Mouse (Mus musculus) stomach, postnatal 0 days (tissue): ENCODE data around the gene Pnmt. TPM values are rescaled to one million over a fixed set of nuclear protein-coding genes. Genes with fewer than 3 reads are reported as not detected.

ENCODE experiments used
- ATAC-seq: fragments of 200-750 bp; cut with Nextera tagmentation; 2 replicates; pipeline ENCODE4 v1.8.0; 2017; ENCODE audit not compliant: low FRiP score, low TSS enrichment
- DNase-seq: peaks from one replicate; pipeline ENCODE4 v3.0.0-alpha.2; 2016; ENCODE audit warnings: low spot score
- H3K27ac ChIP-seq: fragments of 300-500 bp; sonication (generic); replicated peaks from 2 replicates; pipeline ENCODE4 v1.5.1; 2014; ENCODE audit warnings: mild to moderate bottlenecking, control low read depth
- H3K27me3 ChIP-seq: fragments of 300-500 bp; sonication (generic); 2 replicates; pipeline ENCODE4 v1.6.1; 2014; ENCODE audit warnings: low read length; ENCODE audit not compliant: control insufficient read depth, insufficient read depth
- H3K36me3 ChIP-seq: fragments of 300-500 bp; sonication (generic); 2 replicates; pipeline ENCODE4 v1.6.1; 2014; ENCODE audit warnings: low read length, mixed read lengths; ENCODE audit not compliant: control insufficient read depth, insufficient read depth
- H3K4me1 ChIP-seq: fragments of 300-500 bp; sonication (generic); replicated peaks from 2 replicates; pipeline ENCODE4 v1.6.1; 2014; ENCODE audit warnings: antibody characterized with exemption; ENCODE audit not compliant: control insufficient read depth, insufficient read depth
- H3K4me2 ChIP-seq: fragments of 300-500 bp; sonication (generic); replicated peaks from 2 replicates; pipeline ENCODE4 v1.6.1; 2014; ENCODE audit warnings: low read depth, mild to moderate bottlenecking, control low read depth, moderate library complexity
- H3K4me3 ChIP-seq: fragments of 300-500 bp; sonication (generic); 2 replicates; pipeline ENCODE4 v1.5.1; 2014; ENCODE audit warnings: low read depth, low read length, control low read depth
- H3K9ac ChIP-seq: fragments of 300-500 bp; sonication (generic); 2 replicates; pipeline ENCODE4 v1.6.1; 2014; ENCODE audit warnings: mild to moderate bottlenecking, low read length, control low read depth, mixed read lengths
- H3K9me3 ChIP-seq: fragments of 300-500 bp; sonication (generic); 2 replicates; pipeline ENCODE4 v1.6.1; 2016; ENCODE audit warnings: low read length; ENCODE audit not compliant: control insufficient read depth
- CTCF ChIP-seq: IDR thresholded peaks from 2 replicates; pipeline ENCODE4 v1.5.1; 2016; ENCODE audit warnings: antibody characterized with exemption, low read depth, mild to moderate bottlenecking, moderate library complexity
- EP300 ChIP-seq: optimal IDR thresholded peaks from 2 replicates; pipeline ENCODE3; 2016; ENCODE audit warnings: antibody characterized with exemption
- WGBS: fragments of 180-500 bp; shearing (Covaris S2); extraction: QIAGEN DNeasy Blood & Tissue Kit; methylation state at CpG from one replicate; pipeline ENCODE4 v1.1.7; 2014; 5-methylcytosine and 5-hydroxymethylcytosine counted together
- polyA plus RNA-seq: library from polyadenylated mRNA; unstranded; fragments of >200 nt; fragmentation: Nextera tagmentation; extraction: Ambion mirVana; gene quantifications from 2 replicates; pipeline ENCODE4 v1.2.1, GENCODE M21; 2015

The Pnmt gene
- polyA plus RNA-seq, 1 experiment from 2014 or later: not detected

GRCm38 (mm10) chr11:98418939-98419547 is 32.8 kb downstream of the Pnmt start:
- no peak overlapping the region for H3K4me2 ChIP-seq
- no peaks in the 10 kb centered on the region for H3K27me3 ChIP-seq
- TF ChIP-seq CTCF (peak; percentile 54), EP300 (peak; percentile 94)
- 47% methylated on average over 10 of the region's 10 CpGs for WGBS
- H3K4me3 ChIP-seq: no peak overlapping the region
- ATAC-seq: peak; percentile 68
- H3K27ac ChIP-seq: peak overlapping the region; percentile 91
- H3K9me3 ChIP-seq: no peaks in the 10 kb centered on the region
- H3K36me3 ChIP-seq: peaks cover 16% of the 10 kb centered on the region
- 0 out of 2 replicates have a peak, but pooled peaks cover 1% of the 10 kb centered on the region for H3K4me1 ChIP-seq
- peak overlapping the region; percentile 23; the same call in 1 of the 2 replicates for H3K9ac ChIP-seq
- DNase-seq: peak; percentile 84

GRCm38 (mm10) chr11:98426592-98426991 is 40.3 kb downstream of the Pnmt start:
- DNase-seq: peak; percentile 14
- Histone ChIP-seq H3K27ac (peak overlapping the region; percentile 87), H3K36me3 (peaks cover 31% of the 10 kb centered on the region), H3K4me3 (no peak overlapping the region), H3K4me1 (no peaks in the 10 kb centered on the region), H3K9ac (no peak overlapping the region), H3K9me3 (no peaks in the 10 kb centered on the region), H3K4me2 (no peak overlapping the region), H3K27me3 (no peaks in the 10 kb centered on the region)
- no peak for ATAC-seq
- WGBS: 84% methylated on average over 7 of the region's 7 CpGs
- TF ChIP-seq CTCF (no peak), EP300 (no peak)

- Histone ChIP-seq H3K36me3 (peaks cover 27% of the 10 kb centered on the region), H3K4me1 (no peaks in the 10 kb centered on the region), H3K9ac (no peak overlapping the region), H3K27ac (peak overlapping the region; percentile 87), H3K27me3 (no peaks in the 10 kb centered on the region), H3K4me3 (no peak overlapping the region), H3K9me3 (no peaks in the 10 kb centered on the region), H3K4me2 (no peak overlapping the region)
- ATAC-seq (peak; percentile 75), DNase-seq (peak; percentile 70)
- TF ChIP-seq CTCF (no peak), EP300 (no peak)
- 56% methylated on average over 5 of the region's 5 CpGs for WGBS
Observed at GRCm38 (mm10) chr11:98428436-98428835, 42.2 kb downstream of the Pnmt start.

GRCm38 (mm10) chr11:98431743-98432502 is 45.7 kb downstream of the Pnmt start:
- Histone ChIP-seq H3K9ac (no peak overlapping the region), H3K36me3 (peaks cover 36% of the 10 kb centered on the region), H3K27me3 (no peaks in the 10 kb centered on the region), H3K9me3 (no peaks in the 10 kb centered on the region), H3K4me3 (no peak overlapping the region), H3K27ac (no peak overlapping the region), H3K4me1 (no peaks in the 10 kb centered on the region), H3K4me2 (no peak overlapping the region)
- DNase-seq (no peak), ATAC-seq (no peak)
- no peak for TF ChIP-seq CTCF
- TF ChIP-seq EP300: no peak
- 76% methylated on average over 9 of the region's 9 CpGs for WGBS

- Histone ChIP-seq H3K4me2 (no peak overlapping the region), H3K27ac (no peak overlapping the region), H3K9me3 (no peaks in the 10 kb centered on the region), H3K9ac (no peak overlapping the region), H3K4me3 (no peak overlapping the region), H3K4me1 (no peaks in the 10 kb centered on the region), H3K36me3 (peaks cover 27% of the 10 kb centered on the region), H3K27me3 (no peaks in the 10 kb centered on the region)
- TF ChIP-seq EP300: no peak
- DNase-seq (no peak), ATAC-seq (no peak)
- WGBS: 85% methylated on average over 9 of the region's 9 CpGs
Observed at GRCm38 (mm10) chr11:98435723-98436122, 49.5 kb downstream of the Pnmt start.

- no peak overlapping the region for H3K4me3 ChIP-seq
- ATAC-seq (no peak), DNase-seq (no peak)
- TF ChIP-seq CTCF (no peak), EP300 (no peak)
- WGBS: 64% methylated on average over 6 of the region's 6 CpGs
- H3K4me1 ChIP-seq: no peaks in the 10 kb centered on the region
- no peak overlapping the region for H3K9ac ChIP-seq
- H3K36me3 ChIP-seq: peaks cover 27% of the 10 kb centered on the region
- H3K27ac ChIP-seq: no peak overlapping the region
- H3K9me3 ChIP-seq: no peaks in the 10 kb centered on the region
- no peak overlapping the region for H3K4me2 ChIP-seq
- no peaks in the 10 kb centered on the region for H3K27me3 ChIP-seq
Observed at GRCm38 (mm10) chr11:98437441-98437840, 51.2 kb downstream of the Pnmt start.

Other genes with a start within 250 kb of the Pnmt start
- 11.7 and 12.7 TPM in 2 replicates for gene Fbxl20, start 236.0 kb upstream of the Pnmt start, polyA plus RNA-seq
- 25.5 and 26.8 TPM in 2 replicates for gene Med1, start 193.2 kb upstream of the Pnmt start, polyA plus RNA-seq
- gene Cdk12, start 183.4 kb upstream of the Pnmt start, polyA plus RNA-seq: 3.8 and 4.1 TPM in 2 replicates
- gene Neurod2, start 56.8 kb upstream of the Pnmt start, polyA plus RNA-seq: 0.02 and 0.08 TPM in 2 replicates
- 6.9 and 7.0 TPM in 2 replicates for gene Ppp1r1b, start 38.0 kb upstream of the Pnmt start, polyA plus RNA-seq
- 24.9 TPM in 2 replicates for gene Stard3, start 28.1 kb upstream of the Pnmt start, polyA plus RNA-seq
- 0.13 and 0.38 TPM in 2 replicates for gene Tcap, start 2.6 kb upstream of the Pnmt start, polyA plus RNA-seq
- 11.0 and 13.4 TPM in 2 replicates for gene Pgap3, start 14.0 kb downstream of the Pnmt start, polyA plus RNA-seq
- gene Erbb2, start 26.0 kb downstream of the Pnmt start, polyA plus RNA-seq: 26.9 and 30.7 TPM in 2 replicates
- gene Mien1, start 52.5 kb downstream of the Pnmt start, polyA plus RNA-seq: 133 and 142 TPM in 2 replicates
- 23.0 and 23.8 TPM in 2 replicates for gene Grb7, start 59.9 kb downstream of the Pnmt start, polyA plus RNA-seq
- gene Ikzf3, start 159.6 kb downstream of the Pnmt start, polyA plus RNA-seq: 0.15 and 0.19 TPM in 2 replicates
- 0.10 and 0.16 TPM in 2 replicates for gene Zpbp2, start 164.6 kb downstream of the Pnmt start, polyA plus RNA-seq
- 31.1 TPM in 2 replicates for gene Ormdl3, start 200.9 kb downstream of the Pnmt start, polyA plus RNA-seq
- not detected in 2 replicates for gene Lrrc3c, start 211.8 kb downstream of the Pnmt start, polyA plus RNA-seq
- gene Gm12355, start 239.2 kb downstream of the Pnmt start, polyA plus RNA-seq: 0.81 and 0.82 TPM in 2 replicates
- gene Gsdma3, start 239.9 kb downstream of the Pnmt start, polyA plus RNA-seq: not detected in 2 replicates